Mouse (Mus musculus): ENCODE data around the gene Hoxd11. TPM values are rescaled to one million over a fixed set of nuclear protein-coding genes. Genes with fewer than 3 reads are reported as not detected.
A peak's percentile ranks its signal among the peaks of the same experiment; 100 is the strongest.

Hoxd11 gene
- polyA plus RNA-seq, 1 experiment from 2014 or later = 1.1 TPM

MicroRNAs within 50 kb of the gene (microRNA counts, 519-probe panel; counts per million panel counts)
- 3,194 counts per million, percentile 82 among the panel's probes with 10 or more counts for microRNA mmu-miR-10b

Small RNA genes within 50 kb of the gene (microRNA-seq; reads per million reads assigned to microRNA genes)
- gene Gm44463 (not detected), gene Mir10b (23,446 reads per million, percentile 96 among the genes with 10 or more reads in this experiment)

Other genes with a start within 250 kb of the Hoxd11 start
- gene Lnpk, start 100.1 kb upstream of the Hoxd11 start, polyA plus RNA-seq (2015; fragmentation: Nextera tagmentation; extraction: Ambion mirVana) = 17.9 and 18.4 TPM in 2 replicates
- 0.05 TPM in 1 of 2 replicates, not detected in the other for gene Evx2, start 20.0 kb upstream of the Hoxd11 start, polyA plus RNA-seq (2015; fragmentation: Nextera tagmentation; extraction: Ambion mirVana)
- gene Hoxd13, start 11.2 kb upstream of the Hoxd11 start, polyA plus RNA-seq (2015; fragmentation: Nextera tagmentation; extraction: Ambion mirVana) = 0.18 and 0.32 TPM in 2 replicates
- gene Hoxd12, start 4.5 kb upstream of the Hoxd11 start, polyA plus RNA-seq (2015; fragmentation: Nextera tagmentation; extraction: Ambion mirVana) = 0.32 and 0.60 TPM in 2 replicates
- 3.7 and 4.4 TPM in 2 replicates for gene Hoxd10, start 12.4 kb downstream of the Hoxd11 start, polyA plus RNA-seq (2015; fragmentation: Nextera tagmentation; extraction: Ambion mirVana)
- gene Hoxd9, start 18.2 kb downstream of the Hoxd11 start, polyA plus RNA-seq (2015; fragmentation: Nextera tagmentation; extraction: Ambion mirVana) = 1.8 and 2.5 TPM in 2 replicates
- gene Hoxd8, start 25.1 kb downstream of the Hoxd11 start, polyA plus RNA-seq (2015; fragmentation: Nextera tagmentation; extraction: Ambion mirVana) = 3.1 TPM in 2 replicates
- 13.4 and 15.1 TPM in 2 replicates for gene Hoxd3, start 32.4 kb downstream of the Hoxd11 start, polyA plus RNA-seq (2015; fragmentation: Nextera tagmentation; extraction: Ambion mirVana)
- 0.91 and 0.95 TPM in 2 replicates for gene Hoxd4, start 32.4 kb downstream of the Hoxd11 start, polyA plus RNA-seq (2015; fragmentation: Nextera tagmentation; extraction: Ambion mirVana)
- gene Gm28230, start 47.2 kb downstream of the Hoxd11 start, polyA plus RNA-seq (2015; fragmentation: Nextera tagmentation; extraction: Ambion mirVana) = 0.24 TPM in 1 of 2 replicates, not detected in the other
- 0.10 and 0.11 TPM in 2 replicates for gene Hoxd1, start 83.4 kb downstream of the Hoxd11 start, polyA plus RNA-seq (2015; fragmentation: Nextera tagmentation; extraction: Ambion mirVana)
- 102 and 103 TPM in 2 replicates for gene Mtx2, start 146.2 kb downstream of the Hoxd11 start, polyA plus RNA-seq (2015; fragmentation: Nextera tagmentation; extraction: Ambion mirVana)